Mouse (Mus musculus) neural tube, embryonic 13.5 days (tissue): ENCODE measurements around the gene Foxb1. TPM values are rescaled to one million over a fixed set of nuclear protein-coding genes. Genes with fewer than 3 reads are reported as not detected.

Experiments used
- ATAC-seq: fragments of 200-750 bp; cut with Nextera tagmentation; 2 replicates; pipeline ENCODE4 v1.8.0; 2017; ENCODE audit warnings: low read depth, mild to moderate bottlenecking, moderate TSS enrichment, moderate library complexity
- H3K27ac ChIP-seq: fragments of 300-500 bp; sonication (generic); replicated peaks from 2 replicates; pipeline ENCODE4 v1.5.1; 2015; ENCODE audit warnings: moderate library complexity, mild to moderate bottlenecking, inconsistent platforms
- H3K27me3 ChIP-seq: fragments of 300-500 bp; sonication (generic); 2 replicates; pipeline ENCODE4 v1.6.1; 2015; ENCODE audit warnings: mild to moderate bottlenecking, inconsistent platforms
- H3K36me3 ChIP-seq: fragments of 300-500 bp; sonication (generic); 2 replicates; pipeline ENCODE4 v1.6.1; 2015; ENCODE audit warnings: mild to moderate bottlenecking, inconsistent platforms
- H3K4me1 ChIP-seq: fragments of 300-500 bp; sonication (generic); replicated peaks from 2 replicates; pipeline ENCODE4 v1.6.1; 2015; ENCODE audit warnings: inconsistent platforms
- H3K4me2 ChIP-seq: fragments of 300-500 bp; sonication (generic); 2 replicates; pipeline ENCODE4 v1.6.1; 2015; ENCODE audit warnings: inconsistent platforms, mild to moderate bottlenecking, moderate library complexity
- H3K4me3 ChIP-seq: fragments of 300-500 bp; sonication (generic); 2 replicates; pipeline ENCODE4 v1.5.1; 2015; ENCODE audit warnings: mild to moderate bottlenecking, inconsistent platforms
- H3K9ac ChIP-seq: fragments of 300-500 bp; sonication (generic); 2 replicates; pipeline ENCODE4 v1.6.1; 2015; ENCODE audit warnings: moderate library complexity, mild to moderate bottlenecking, inconsistent platforms
- H3K9me3 ChIP-seq: fragments of 300-500 bp; sonication (generic); 2 replicates; pipeline ENCODE4 v1.6.1; 2016; ENCODE audit warnings: inconsistent platforms
- WGBS: fragments of 180-500 bp; shearing (Covaris S2); methylation state at CpG from one replicate; pipeline ENCODE4 v1.1.7; 2015; 5-methylcytosine and 5-hydroxymethylcytosine counted together
- polyA plus RNA-seq: library from polyadenylated mRNA; unstranded; fragments of >200 nt; fragmentation: Nextera tagmentation; extraction: Ambion mirVana; gene quantifications from 2 replicates; pipeline ENCODE4 v1.2.1, GENCODE M21; 2015

Gene Foxb1
- polyA plus RNA-seq, 1 experiment from 2014 or later, result 8.0 TPM

DNA sequence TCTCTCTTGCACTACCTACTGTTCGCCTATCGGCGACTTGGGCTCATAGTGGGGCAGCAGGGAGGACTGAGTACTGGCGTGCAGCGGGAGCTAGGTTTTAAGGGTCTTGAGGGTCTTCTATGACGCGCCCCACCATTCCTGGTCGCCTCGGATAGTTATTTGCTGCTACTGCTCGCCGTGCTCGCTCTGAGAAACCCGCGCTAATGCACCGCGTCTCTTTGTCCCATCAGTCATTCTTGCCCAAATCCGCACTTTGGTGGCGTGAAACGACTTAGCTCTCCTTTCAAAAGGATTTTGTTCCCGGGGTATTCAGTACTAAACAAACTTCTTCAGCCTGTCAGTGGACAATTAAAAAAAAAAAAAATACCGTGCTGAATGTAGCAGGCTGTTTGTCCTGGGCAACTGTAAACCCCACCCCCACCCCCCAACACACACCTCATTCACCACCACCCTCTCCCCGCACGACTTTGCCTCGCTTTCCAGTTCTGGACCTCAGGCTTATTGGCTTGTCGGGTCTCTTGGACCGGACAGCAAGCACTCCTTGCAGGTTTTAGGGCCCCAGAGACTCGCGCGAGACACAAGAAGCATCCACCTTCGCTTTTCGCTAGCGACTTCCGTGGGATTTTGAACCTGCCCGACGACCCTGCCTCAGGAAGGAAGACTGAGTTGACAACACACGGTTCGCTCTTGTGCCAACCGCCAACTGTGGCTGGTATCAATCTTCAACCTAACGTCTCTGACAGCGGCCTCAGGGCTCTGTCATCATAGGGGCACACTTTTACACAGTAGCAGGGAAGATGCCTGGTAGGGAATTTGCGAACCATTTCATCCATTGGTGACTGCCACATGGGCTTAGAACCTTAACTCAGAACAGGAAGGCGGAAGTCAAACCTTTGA lies 4.1 kb upstream of the Foxb1 start:
- Histone ChIP-seq H3K9me3 (no peaks in the 10 kb centered on the region), H3K27me3 (peaks cover 100% of the 10 kb centered on the region), H3K36me3 (no peaks in the 10 kb centered on the region), H3K4me1 (peaks cover 80% of the 10 kb centered on the region), H3K4me2 (peak overlapping the region; percentile 56), H3K27ac (no peak overlapping the region), H3K4me3 (peak overlapping the region; percentile 2; the same call in 1 of the 2 replicates), H3K9ac (no peak overlapping the region)
- WGBS, result 1% methylated on average over 42 of the region's 42 CpGs
- ATAC-seq, result no peak

DNA sequence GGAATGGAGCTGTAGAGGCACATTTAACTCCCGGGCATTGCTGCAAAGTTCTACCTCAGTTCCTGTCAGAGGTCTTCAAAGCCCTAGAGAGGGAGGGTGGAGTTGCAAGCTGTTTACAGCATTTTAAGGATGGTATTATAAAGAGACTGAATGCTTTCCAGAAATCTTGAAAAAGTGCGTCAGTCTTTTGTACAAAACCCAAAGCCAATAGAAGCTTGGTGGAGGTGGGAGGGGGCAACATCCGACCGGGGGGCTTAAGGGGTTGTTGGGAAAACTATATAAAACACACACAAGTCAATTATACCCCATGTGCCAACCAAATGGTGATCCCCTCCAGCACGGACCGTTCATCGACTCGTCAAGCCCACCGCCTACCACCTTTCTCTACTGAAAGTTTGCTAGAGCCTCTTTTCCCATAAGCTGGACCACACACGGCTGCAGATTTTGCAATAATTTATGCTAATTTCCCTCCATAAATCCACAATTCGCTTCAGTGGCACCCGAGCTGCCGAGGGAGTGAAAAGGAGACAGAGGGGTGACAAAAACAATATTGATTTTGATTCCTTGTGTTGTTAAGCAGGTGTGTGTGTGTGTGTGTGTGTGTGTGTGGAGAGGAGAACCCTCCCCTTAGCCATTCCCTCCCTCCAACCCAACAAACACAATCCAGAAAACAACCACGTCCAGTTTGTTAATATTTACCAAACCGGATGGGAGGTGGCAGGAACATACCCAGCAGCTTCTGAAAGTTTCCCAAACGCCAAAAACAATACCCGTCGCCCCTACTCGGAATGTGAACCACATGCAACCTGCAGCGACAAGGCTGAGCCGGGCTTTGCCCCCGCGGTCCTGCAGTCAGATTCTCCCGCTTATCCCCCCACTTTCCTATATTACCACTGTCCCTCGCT lies 3.2 kb upstream of the Foxb1 start:
- Histone ChIP-seq H3K4me3 (peak overlapping the region; percentile 2), H3K4me2 (peak overlapping the region; percentile 56), H3K4me1 (peaks cover 80% of the 10 kb centered on the region), H3K27me3 (peaks cover 100% of the 10 kb centered on the region), H3K27ac (0 out of 2 replicates have a peak overlapping the region, but pooled peaks have one; percentile 13), H3K9me3 (no peaks in the 10 kb centered on the region), H3K9ac (no peak overlapping the region), H3K36me3 (no peaks in the 10 kb centered on the region)
- no peak for ATAC-seq
- under 1% methylated on average over 25 of the region's 25 CpGs for WGBS

DNA sequence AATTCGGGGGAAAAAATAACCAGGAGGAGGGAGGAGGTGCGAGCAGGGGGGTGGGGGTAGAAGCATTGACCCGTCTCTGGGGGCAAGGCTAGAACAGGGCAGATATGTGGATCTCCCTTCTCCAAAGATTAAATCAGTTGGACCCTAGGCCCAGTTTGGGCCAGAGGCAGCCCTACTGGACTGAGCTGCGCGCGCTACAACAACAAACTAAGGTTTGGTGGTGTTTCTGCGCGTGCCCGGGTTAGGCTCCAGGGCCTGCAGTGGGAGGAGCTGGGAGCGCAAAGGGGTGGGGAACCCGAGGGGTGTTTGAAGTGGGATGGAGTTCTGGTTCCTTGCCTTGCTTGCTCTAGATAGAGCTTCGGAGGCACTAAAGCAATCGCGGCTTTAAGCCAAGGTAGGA lies 2.0 kb upstream of the Foxb1 start:
- WGBS, result under 1% methylated on average over 14 of the region's 14 CpGs
- H3K9me3 ChIP-seq, result no peaks in the 10 kb centered on the region
- no peak overlapping the region for H3K27ac ChIP-seq
- no peaks in the 10 kb centered on the region for H3K36me3 ChIP-seq
- peaks cover 79% of the 10 kb centered on the region for H3K4me1 ChIP-seq
- no peak overlapping the region for H3K9ac ChIP-seq
- H3K4me3 ChIP-seq, result peak overlapping the region; percentile 46
- peak overlapping the region; percentile 56 for H3K4me2 ChIP-seq
- H3K27me3 ChIP-seq, result peaks cover 99% of the 10 kb centered on the region
- no peak for ATAC-seq

DNA sequence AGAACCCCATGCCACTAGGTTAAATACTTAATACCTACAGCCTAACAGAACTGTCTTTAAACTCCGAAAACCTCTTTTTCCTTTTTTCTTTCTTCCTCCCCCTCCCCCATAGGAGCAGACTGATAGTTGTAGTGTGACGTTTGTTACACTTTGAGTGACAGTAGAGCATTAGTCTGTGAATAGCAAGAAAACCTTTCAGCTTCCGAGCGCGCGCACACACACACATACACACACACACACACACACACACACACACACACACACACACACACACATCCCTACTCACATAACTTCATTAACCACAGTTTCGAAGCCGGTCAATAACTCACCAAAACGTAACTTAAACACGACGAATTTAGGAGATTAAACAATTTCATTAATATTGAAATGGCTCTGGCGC lies 1.5 kb upstream of the Foxb1 start:
- H3K27ac ChIP-seq, result no peak overlapping the region
- H3K9ac ChIP-seq, result no peak overlapping the region
- H3K27me3 ChIP-seq, result peaks cover 99% of the 10 kb centered on the region
- no peak for ATAC-seq
- no peaks in the 10 kb centered on the region for H3K36me3 ChIP-seq
- H3K4me2 ChIP-seq, result peak overlapping the region; percentile 56
- H3K4me1 ChIP-seq, result peaks cover 77% of the 10 kb centered on the region
- under 1% methylated on average over 12 of the region's 12 CpGs for WGBS
- H3K9me3 ChIP-seq, result no peaks in the 10 kb centered on the region
- peak overlapping the region; percentile 46 for H3K4me3 ChIP-seq

DNA sequence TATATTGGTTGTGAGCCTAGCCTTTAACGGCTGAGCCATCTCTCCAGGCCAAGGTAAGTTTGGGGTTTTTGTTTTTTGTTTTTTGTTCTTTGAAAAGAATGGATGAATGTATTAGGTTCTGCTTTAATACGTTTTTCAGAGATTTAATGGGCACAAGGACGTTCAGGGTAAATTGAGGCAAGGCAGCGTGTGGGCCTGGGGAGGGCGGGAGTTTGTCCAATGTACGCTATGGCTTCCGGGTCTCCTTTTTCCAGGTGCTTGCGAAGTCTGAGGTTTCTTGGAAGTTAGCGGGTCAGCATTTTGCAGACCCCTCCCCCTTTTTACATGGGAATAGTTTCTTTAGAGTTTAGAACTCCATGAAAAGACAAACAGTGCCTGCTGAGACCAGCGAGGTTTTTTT lies 829 bp upstream of the Foxb1 start:
- Histone ChIP-seq H3K27ac (no peak overlapping the region), H3K4me3 (peak overlapping the region; percentile 46)

DNA sequence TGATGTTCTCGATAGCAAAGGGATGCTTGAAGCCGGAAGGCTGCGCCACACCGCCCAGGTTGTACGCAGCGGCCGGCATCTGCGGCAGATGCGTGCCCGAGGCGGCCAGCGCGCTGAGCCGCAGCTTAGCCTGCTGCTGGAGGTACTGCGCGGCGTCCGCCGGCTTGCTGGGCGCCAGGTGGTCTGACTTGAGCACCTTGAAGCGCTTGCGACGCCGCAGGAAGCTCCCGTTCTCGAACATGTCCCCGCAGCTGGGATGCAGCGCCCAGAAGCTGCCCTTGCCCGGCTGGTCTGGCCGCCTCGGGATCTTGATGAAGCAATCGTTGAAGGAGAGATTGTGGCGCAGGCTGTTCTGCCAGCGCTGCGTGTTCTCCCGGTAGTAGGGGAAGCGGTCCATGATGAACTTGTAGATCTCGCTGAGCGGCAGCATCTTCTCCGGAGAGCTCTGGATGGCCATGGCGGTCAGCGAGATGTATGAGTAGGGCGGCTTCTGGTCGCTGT lies 969 bp downstream of the Foxb1 start:
- Histone ChIP-seq H3K27ac (peak overlapping the region; percentile 46), H3K4me3 (peak overlapping the region; percentile 46), H3K27me3 (peaks cover 98% of the 10 kb centered on the region), H3K9ac (peak overlapping the region; percentile 75), H3K4me1 (peaks cover 74% of the 10 kb centered on the region), H3K4me2 (peak overlapping the region; percentile 56), H3K36me3 (no peaks in the 10 kb centered on the region), H3K9me3 (no peaks in the 10 kb centered on the region)
- WGBS, result under 1% methylated on average over 44 of the region's 44 CpGs
- ATAC-seq, result no peak; the same call in 1 of the 2 replicates

More for the DNA sequence above, 829 bp upstream of the Foxb1 start:
- Histone ChIP-seq H3K9ac (no peak overlapping the region), H3K4me2 (peak overlapping the region; percentile 56), H3K9me3 (no peaks in the 10 kb centered on the region), H3K4me1 (peaks cover 79% of the 10 kb centered on the region), H3K36me3 (no peaks in the 10 kb centered on the region), H3K27me3 (peaks cover 98% of the 10 kb centered on the region)
- no peak for ATAC-seq
- 2% methylated on average over 10 of the region's 10 CpGs for WGBS

DNA sequence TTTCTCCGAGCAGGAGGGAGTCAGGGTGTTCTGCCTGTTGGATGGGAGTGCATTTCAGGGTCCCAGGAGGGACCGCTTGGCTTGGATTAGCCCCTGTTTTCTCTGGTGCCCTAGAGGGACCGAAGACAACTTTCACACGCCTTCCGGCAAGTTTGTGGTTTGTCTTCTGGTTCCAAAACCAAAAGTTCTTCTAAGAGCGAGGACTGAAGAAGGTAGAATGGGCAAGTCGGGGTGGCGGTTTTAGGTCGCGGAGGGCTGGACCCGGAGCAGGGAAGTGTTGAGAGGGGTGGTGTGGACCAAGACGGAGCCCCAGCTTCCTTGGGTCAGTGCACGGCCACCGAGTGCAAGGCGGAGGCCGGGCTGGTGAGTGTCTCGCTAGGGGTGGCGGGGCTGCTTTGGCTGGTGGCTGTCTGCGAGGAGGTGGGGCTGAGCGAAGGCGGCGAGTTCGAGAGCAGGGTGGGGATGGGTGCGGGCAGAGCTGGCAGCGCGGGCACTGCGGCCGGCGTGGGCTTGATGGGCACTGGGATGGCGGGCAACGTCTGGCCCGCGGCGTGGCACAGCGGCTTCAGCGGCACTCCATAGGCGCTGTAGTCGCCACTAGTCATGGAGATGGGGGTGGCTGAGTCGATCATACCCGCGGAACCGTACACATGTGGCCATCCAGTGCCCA lies 1.7 kb downstream of the Foxb1 start:
- H3K27me3 ChIP-seq, result peaks cover 98% of the 10 kb centered on the region
- under 1% methylated on average over 40 of the region's 42 CpGs for WGBS
- H3K27ac ChIP-seq, result peak overlapping the region; percentile 46

DNA sequence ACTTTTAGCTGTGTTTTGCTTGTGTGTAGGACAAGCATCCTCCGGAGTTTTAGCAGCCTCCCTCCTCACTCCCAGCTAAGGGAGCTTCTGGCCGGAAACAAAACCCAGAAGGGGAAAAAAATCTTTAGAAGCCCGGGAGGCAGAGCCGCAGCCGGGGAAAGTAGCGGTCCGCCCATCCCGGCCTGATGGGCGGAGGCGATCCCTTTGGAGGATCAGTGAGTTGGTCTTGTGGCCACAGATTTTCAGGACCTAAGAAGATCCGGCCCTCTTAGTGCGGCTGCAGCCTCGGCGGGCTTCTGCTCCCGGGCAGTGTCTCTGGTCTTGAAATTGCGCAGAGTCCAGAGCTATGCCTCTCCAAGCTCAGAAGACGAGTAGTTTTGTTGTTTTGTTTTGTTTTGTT lies 2.2 kb downstream of the Foxb1 start:
- no peak for ATAC-seq
- Histone ChIP-seq H3K27ac (peak overlapping the region; percentile 56; the same call in 1 of the 2 replicates), H3K27me3 (peaks cover 94% of the 10 kb centered on the region), H3K4me1 (peaks cover 64% of the 10 kb centered on the region), H3K36me3 (no peaks in the 10 kb centered on the region), H3K4me2 (peak overlapping the region; percentile 56), H3K9ac (peak overlapping the region; percentile 75), H3K4me3 (peak overlapping the region; percentile 46), H3K9me3 (no peaks in the 10 kb centered on the region)
- WGBS, result under 1% methylated on average over 17 of the region's 17 CpGs

More for the DNA sequence above, 1.7 kb downstream of the Foxb1 start:
- Histone ChIP-seq H3K9ac (peak overlapping the region; percentile 75), H3K4me3 (peak overlapping the region; percentile 46), H3K9me3 (no peaks in the 10 kb centered on the region), H3K4me2 (peak overlapping the region; percentile 56), H3K4me1 (peaks cover 70% of the 10 kb centered on the region), H3K36me3 (no peaks in the 10 kb centered on the region)
- no peak for ATAC-seq

DNA sequence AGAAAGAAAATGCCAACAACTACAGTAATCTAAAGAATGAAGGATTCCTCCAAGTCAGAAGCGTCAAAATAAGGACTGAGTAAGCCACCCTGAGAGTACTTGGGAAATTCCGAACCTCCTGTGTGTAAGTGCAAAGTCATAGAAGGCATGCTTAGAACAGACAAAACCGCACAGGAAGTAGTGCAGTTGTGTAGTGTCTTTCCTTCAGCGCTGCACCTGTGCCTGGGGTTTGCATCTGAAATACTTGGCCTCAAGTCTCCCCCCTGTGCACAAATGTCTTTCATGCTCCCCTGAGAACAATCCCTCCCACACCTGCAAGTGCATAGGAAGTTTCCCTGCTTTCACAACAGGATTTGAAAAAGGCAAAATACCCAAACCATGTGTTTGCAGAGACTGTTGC lies 3.5 kb downstream of the Foxb1 start:
- ATAC-seq, result no peak
- Histone ChIP-seq H3K4me2 (peak overlapping the region; percentile 56), H3K4me3 (peak overlapping the region; percentile 22), H3K9me3 (no peaks in the 10 kb centered on the region), H3K36me3 (no peaks in the 10 kb centered on the region), H3K4me1 (peaks cover 54% of the 10 kb centered on the region), H3K27me3 (peaks cover 82% of the 10 kb centered on the region), H3K27ac (0 out of 2 replicates have a peak overlapping the region, but pooled peaks have one; percentile 6), H3K9ac (peak overlapping the region; percentile 50; the same call in 1 of the 2 replicates)
- WGBS, result 5% methylated on average over 4 of the region's 4 CpGs

DNA sequence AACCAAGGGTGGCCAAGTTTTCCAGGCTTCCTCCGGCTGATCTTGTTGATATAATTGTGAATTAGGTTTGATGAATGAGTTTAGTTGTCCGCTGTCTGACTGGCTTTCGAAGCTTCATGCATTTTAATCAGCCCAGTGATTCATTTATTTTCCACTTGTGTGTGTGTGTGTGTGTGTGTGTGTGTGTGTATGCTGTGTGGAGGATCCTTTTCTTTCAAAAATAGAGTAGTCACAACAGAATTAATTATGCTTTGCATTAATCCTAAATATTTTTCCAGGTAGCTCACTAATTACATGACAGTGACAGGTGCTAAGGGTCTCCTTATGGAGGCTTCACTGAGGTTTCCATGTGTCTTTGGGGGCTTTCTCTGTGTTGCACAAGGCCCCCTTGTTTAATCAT lies 4.3 kb downstream of the Foxb1 start:
- peaks cover 80% of the 10 kb centered on the region for H3K27me3 ChIP-seq
- peak overlapping the region; percentile 22; the same call in 1 of the 2 replicates for H3K4me3 ChIP-seq
- no peaks in the 10 kb centered on the region for H3K9me3 ChIP-seq
- peaks cover 47% of the 10 kb centered on the region for H3K4me1 ChIP-seq
- H3K9ac ChIP-seq, result no peak overlapping the region
- no peak overlapping the region for H3K27ac ChIP-seq
- peak overlapping the region; percentile 33 for H3K4me2 ChIP-seq
- ATAC-seq, result no peak
- 20% methylated on average over 3 of the region's 3 CpGs for WGBS
- H3K36me3 ChIP-seq, result no peaks in the 10 kb centered on the region

DNA sequence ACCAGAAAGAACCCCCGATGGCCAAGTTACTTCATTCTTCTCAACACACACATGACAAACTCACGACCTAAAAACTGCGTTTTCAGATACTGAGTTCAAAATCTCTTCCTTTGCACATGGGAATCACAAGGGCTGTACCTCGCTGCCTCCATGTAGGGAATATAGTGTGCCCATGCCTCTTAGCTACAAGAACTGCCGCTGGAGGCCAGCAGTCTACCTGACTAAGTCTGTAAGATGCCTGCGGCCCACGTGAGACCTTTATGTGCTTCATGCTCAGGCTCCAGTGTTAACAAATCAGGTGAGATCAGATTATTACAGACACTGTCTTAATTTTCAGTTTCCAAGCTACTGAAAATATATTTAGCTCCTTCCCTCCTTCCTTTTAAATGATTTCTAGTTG lies 4.7 kb downstream of the Foxb1 start:
- Histone ChIP-seq H3K27ac (no peak overlapping the region), H3K36me3 (no peaks in the 10 kb centered on the region), H3K4me1 (peaks cover 42% of the 10 kb centered on the region), H3K4me3 (0 out of 2 replicates have a peak overlapping the region, but pooled peaks have one; percentile 22), H3K27me3 (peaks cover 75% of the 10 kb centered on the region), H3K9me3 (no peaks in the 10 kb centered on the region), H3K4me2 (peak overlapping the region; percentile 33), H3K9ac (no peak overlapping the region)
- WGBS, result 20% methylated on average over 7 of the region's 7 CpGs
- ATAC-seq, result no peak
